Mouse (Mus musculus): ENCODE measurements around the gene Osbpl9. TPM values are rescaled to one million over a fixed set of nuclear protein-coding genes. Genes with fewer than 3 reads are reported as not detected.

The Osbpl9 gene
- polyA plus RNA-seq, 1 experiment from 2014 or later, result 45.0 TPM

DNA sequence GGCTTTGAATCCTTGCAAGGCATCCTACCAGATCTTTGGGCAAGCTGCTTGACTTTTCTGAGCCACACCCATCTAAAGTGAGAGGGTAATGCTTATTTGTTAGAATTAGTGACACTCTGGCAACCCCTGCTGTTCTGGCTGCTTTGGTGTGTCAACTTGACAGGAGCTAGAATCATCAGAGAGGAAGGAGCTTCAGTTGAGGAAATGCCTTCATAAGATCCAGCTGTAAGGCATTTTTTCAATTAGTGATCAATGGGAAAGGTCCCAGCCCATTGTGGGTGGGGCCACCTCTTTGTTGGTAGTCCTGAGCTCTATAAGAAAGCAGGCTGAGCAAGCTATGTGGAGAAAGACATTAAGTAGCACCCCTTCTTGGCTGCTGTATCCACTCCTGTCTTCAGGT is 39.1 kb upstream of the Osbpl9 start:
- ATAC-seq (ENCODE audit: low FRiP score, low TSS enrichment), result no peak; the same call in 1 of the 2 replicates
- no peaks in the 10 kb centered on the region for H3K36me3 ChIP-seq (ENCODE audit: control insufficient read depth, insufficient read depth, low read length)
- H3K9ac ChIP-seq (ENCODE audit: low read length), result no peak overlapping the region
- no peak for TF ChIP-seq EP300 (optimal IDR thresholded peaks at IDR 0.05)
- no peak for TF ChIP-seq CTCF (IDR thresholded peaks at IDR 0.05; ENCODE audit: low read depth)
- H3K4me3 ChIP-seq (ENCODE audit: low read depth, low read length), result no peak overlapping the region
- peak overlapping the region; percentile 20; the same call in 1 of the 2 replicates for H3K27ac ChIP-seq (replicated peaks)
- no peak for DNase-seq (ENCODE audit: low spot score)
- H3K4me1 ChIP-seq (replicated peaks; ENCODE audit: control insufficient read depth, insufficient read depth), result no peaks in the 10 kb centered on the region
- no peaks in the 10 kb centered on the region for H3K9me3 ChIP-seq (ENCODE audit: control insufficient read depth, low read length)
- no peaks in the 10 kb centered on the region for H3K27me3 ChIP-seq (ENCODE audit: control insufficient read depth, insufficient read depth, low read length)
- H3K4me2 ChIP-seq (replicated peaks; ENCODE audit: low read depth), result no peak overlapping the region

DNA sequence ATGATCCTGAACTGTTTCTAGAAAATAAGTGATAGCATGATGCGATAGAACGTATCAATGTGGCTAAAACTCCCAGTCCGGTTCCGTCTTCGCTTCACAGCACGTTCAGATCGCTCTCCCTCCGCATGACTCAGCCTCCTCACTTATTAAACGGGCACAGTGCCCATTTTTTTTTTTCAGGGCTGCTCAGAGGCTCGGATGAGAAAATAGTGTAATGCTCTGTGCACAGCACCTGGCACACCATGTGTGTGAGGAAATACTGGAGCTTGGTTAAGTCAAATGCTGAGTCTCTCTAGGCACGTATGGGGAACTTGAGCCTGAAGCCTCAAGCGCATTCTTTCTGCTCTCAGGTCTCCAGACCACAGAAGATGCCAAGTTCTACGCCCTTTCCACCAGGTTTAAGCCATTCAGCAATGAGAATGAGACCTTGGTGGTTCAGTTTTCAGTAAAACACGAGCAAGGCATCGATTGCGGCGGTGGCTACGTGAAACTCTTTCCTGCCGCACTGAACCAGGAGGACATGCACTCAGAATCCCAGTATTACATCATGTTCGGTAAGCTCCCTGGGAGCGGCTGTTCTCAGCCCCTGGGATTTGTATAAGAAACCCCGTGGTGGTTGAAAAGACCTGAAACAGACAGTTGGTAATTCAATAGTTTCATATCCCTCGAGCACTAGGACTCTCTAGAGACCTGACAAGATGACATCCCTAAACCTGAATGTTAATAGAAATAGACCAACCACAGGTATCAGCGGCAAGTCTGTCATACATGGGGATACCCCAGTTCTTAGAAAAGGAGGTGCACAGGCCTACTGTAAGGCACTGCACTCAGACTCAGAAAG is 36.6 kb upstream of the Osbpl9 start:
- H3K36me3 ChIP-seq (ENCODE audit: control insufficient read depth, insufficient read depth, low read length), result no peaks in the 10 kb centered on the region
- no peak overlapping the region for H3K4me3 ChIP-seq (ENCODE audit: low read depth, low read length)
- H3K4me2 ChIP-seq (replicated peaks; ENCODE audit: low read depth), result no peak overlapping the region
- 0 out of 2 replicates have a peak overlapping the region, but pooled peaks have one; percentile 13 for H3K27ac ChIP-seq (replicated peaks)
- no peak overlapping the region for H3K9ac ChIP-seq (ENCODE audit: low read length)
- no peak for TF ChIP-seq EP300 (optimal IDR thresholded peaks at IDR 0.05)
- TF ChIP-seq CTCF (IDR thresholded peaks at IDR 0.05; ENCODE audit: low read depth), result no peak
- no peaks in the 10 kb centered on the region for H3K27me3 ChIP-seq (ENCODE audit: control insufficient read depth, insufficient read depth, low read length)
- DNase-seq (ENCODE audit: low spot score) (no peak), ATAC-seq (ENCODE audit: low FRiP score, low TSS enrichment) (no peak)
- no peaks in the 10 kb centered on the region for H3K9me3 ChIP-seq (ENCODE audit: control insufficient read depth, low read length)
- H3K4me1 ChIP-seq (replicated peaks; ENCODE audit: control insufficient read depth, insufficient read depth), result no peaks in the 10 kb centered on the region
- WGBS, result 64% methylated on average over 24 of the region's 24 CpGs

DNA sequence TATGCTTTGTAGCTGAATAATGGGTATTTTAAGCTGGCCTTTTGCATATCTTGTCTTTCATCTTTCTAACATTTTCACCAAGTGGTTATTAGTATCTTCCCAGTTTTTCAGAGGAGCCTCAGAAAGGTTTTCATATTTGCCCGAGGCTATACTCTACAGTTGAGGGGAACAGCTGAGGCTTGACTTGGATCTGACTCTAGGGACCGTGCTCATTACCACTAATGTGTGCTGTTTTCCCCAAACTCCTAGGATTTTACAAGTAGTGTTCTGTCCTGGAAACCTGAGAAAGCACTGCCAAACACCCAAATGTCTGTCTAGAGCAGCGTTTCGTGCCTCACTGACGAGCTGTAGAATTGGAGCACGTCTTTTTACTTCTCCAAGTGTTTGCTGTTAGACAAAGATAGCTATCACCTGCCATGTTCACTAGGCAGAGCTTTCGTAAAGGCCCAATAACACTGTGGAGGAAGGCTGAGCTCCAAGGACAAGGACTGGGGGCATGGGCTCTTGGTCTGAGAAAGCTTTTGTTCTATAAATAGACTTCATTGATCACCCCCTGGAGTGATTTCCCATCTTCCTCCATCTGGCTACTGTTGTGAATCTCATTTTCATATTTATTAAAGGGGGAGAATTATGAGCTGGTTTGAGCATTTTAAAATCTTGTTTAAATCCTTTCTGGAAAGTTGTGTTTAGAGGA is 34.3 kb upstream of the Osbpl9 start:
- no peak for ATAC-seq (ENCODE audit: low FRiP score, low TSS enrichment)
- H3K27ac ChIP-seq (replicated peaks), result no peak overlapping the region
- H3K36me3 ChIP-seq (ENCODE audit: control insufficient read depth, insufficient read depth, low read length), result no peaks in the 10 kb centered on the region
- H3K4me3 ChIP-seq (ENCODE audit: low read depth, low read length), result no peak overlapping the region
- WGBS, result 75% methylated on average over 7 of the region's 7 CpGs
- no peak overlapping the region for H3K4me2 ChIP-seq (replicated peaks; ENCODE audit: low read depth)
- no peaks in the 10 kb centered on the region for H3K27me3 ChIP-seq (ENCODE audit: control insufficient read depth, insufficient read depth, low read length)
- no peak overlapping the region for H3K9ac ChIP-seq (ENCODE audit: low read length)
- no peak for DNase-seq (ENCODE audit: low spot score)
- no peaks in the 10 kb centered on the region for H3K4me1 ChIP-seq (replicated peaks; ENCODE audit: control insufficient read depth, insufficient read depth)
- H3K9me3 ChIP-seq (ENCODE audit: control insufficient read depth, low read length), result no peaks in the 10 kb centered on the region
- TF ChIP-seq CTCF (IDR thresholded peaks at IDR 0.05; ENCODE audit: low read depth) (no peak), EP300 (optimal IDR thresholded peaks at IDR 0.05) (no peak)

DNA sequence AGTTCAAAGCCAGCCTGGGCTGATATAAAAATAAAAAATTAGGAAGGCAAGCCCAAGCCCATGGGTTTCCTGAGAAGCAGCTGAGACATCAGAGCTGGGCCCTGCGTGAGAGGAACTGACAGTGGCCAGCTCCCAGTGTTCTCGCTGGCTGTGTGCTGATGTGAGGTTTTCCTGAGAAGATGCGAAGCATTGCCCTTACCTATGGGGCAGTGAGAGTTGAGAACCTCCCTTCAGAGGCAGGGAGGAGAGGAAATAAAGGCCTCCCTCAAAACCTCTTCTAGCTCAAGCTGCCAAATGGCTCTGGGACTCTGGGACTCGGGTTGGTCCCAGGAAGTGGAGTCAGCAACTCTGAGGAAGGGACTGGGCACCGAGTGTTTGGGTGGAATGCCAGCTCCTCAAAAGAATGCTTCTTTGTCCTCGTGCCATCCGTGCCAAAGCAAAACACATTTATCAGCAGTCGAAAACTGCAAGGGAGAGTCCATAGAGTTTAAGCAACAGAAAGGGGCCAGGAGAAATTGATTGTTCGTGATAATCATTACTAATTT is 32.8 kb upstream of the Osbpl9 start:
- no peaks in the 10 kb centered on the region for H3K36me3 ChIP-seq (ENCODE audit: control insufficient read depth, insufficient read depth, low read length)
- H3K4me2 ChIP-seq (replicated peaks; ENCODE audit: low read depth), result no peak overlapping the region
- H3K4me3 ChIP-seq (ENCODE audit: low read depth, low read length), result no peak overlapping the region
- ATAC-seq (ENCODE audit: low FRiP score, low TSS enrichment) (no peak), DNase-seq (ENCODE audit: low spot score) (no peak)
- 63% methylated on average over 9 of the region's 9 CpGs for WGBS
- no peaks in the 10 kb centered on the region for H3K27me3 ChIP-seq (ENCODE audit: control insufficient read depth, insufficient read depth, low read length)
- no peak for TF ChIP-seq CTCF (IDR thresholded peaks at IDR 0.05; ENCODE audit: low read depth)
- TF ChIP-seq EP300 (optimal IDR thresholded peaks at IDR 0.05), result no peak
- H3K9ac ChIP-seq (ENCODE audit: low read length), result no peak overlapping the region
- H3K27ac ChIP-seq (replicated peaks), result no peak overlapping the region
- H3K4me1 ChIP-seq (replicated peaks; ENCODE audit: control insufficient read depth, insufficient read depth), result no peaks in the 10 kb centered on the region
- no peaks in the 10 kb centered on the region for H3K9me3 ChIP-seq (ENCODE audit: control insufficient read depth, low read length)

DNA sequence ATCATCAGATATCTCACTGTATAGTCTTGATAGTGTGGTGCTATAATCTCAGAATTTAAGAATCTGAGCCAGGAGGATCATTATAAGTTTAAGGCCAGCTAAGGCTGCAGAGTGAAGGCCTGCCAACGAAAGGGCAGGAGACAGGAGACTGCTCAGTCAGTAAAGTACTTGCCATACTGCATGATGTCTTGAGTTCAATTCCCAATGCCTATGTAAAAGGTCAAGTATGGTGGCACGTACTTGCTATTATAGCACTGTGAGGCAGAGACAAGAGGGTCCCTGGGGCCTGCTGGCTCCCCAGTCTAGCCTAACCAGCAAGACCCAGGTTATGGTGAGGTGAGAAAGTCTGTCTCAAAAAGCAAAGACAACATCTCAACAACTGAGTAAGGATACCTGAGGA is 32.1 kb upstream of the Osbpl9 start, which contains the start of gene Calr4:
Calr4 (plus strand) TSS at position 301 of the 400 bp plus-strand sequence.
- Histone ChIP-seq H3K4me3 (ENCODE audit: low read depth, low read length) (no peak within 1 kb of the TSS), H3K4me2 (replicated peaks; ENCODE audit: low read depth) (no peak within 1 kb of the TSS), H3K27me3 (ENCODE audit: control insufficient read depth, insufficient read depth, low read length) (no peaks in the 10 kb centered on the region), H3K36me3 (ENCODE audit: control insufficient read depth, insufficient read depth, low read length) (no peaks in the 10 kb centered on the region), H3K9me3 (ENCODE audit: control insufficient read depth, low read length) (no peaks in the 10 kb centered on the region), H3K9ac (ENCODE audit: low read length) (no peak within 1 kb of the TSS), H3K4me1 (replicated peaks; ENCODE audit: control insufficient read depth, insufficient read depth) (no peaks in the 10 kb centered on the region), H3K27ac (replicated peaks) (no peak within 1 kb of the TSS)
- ATAC-seq (ENCODE audit: low FRiP score, low TSS enrichment), result no peak
- DNase-seq (ENCODE audit: low spot score), result no peak
- TF ChIP-seq EP300 (optimal IDR thresholded peaks at IDR 0.05) (no peak), CTCF (IDR thresholded peaks at IDR 0.05; ENCODE audit: low read depth) (no peak)
- WGBS, result 74% methylated on average over 2 of the region's 2 CpGs

All from stomach, postnatal 0 days (tissue).